Mouse (Mus musculus) testis, postnatal 10 days (tissue): Measurements from ENCODE around the gene Hinfp.
"Not testable (repeated sequence)": the region's sequence is repeated elsewhere in the genome, so short reads cannot be mapped to it uniquely, and the experiment has no call there.

Experiments used
- DNase-seq: peaks from one replicate; pipeline ENCODE4 v3.0.0; 2021; ENCODE audit warnings: low spot score

Gene Hinfp

DNA sequence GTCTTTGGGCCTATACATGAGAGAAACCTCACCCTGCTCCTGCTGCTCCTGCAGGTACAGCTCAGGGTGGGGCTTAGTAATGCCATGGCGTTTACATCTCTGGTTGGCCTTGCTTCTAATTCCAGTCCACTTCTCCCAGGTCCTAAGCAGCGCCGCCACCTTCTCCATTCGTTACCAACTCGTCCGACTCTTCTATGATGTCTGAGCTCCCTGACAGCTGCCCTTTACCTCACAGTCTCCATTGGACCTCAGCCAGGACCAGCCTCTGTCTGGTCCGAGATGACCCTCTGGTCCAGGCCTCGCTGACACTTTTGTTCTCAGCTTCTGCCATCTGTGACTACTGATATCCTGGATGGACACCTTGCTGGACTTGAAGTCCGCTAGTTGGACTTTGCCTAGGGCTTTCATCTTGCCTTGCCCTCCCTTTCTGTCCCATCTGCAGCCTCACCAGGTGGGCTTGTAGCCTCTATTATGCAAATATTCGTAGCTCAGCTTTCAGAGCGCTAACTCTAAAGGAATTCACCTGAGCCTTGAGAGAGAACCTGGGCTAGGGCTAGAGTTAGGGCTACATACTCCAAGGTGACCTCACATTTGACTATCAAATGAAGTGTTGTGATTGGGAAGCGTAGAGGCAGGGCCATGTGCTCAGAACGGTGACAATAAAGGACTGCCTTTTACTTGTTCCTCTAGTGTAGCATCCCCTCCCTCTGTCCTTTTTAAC lies 27.6 kb upstream of the Hinfp start:
- no peak for DNase-seq

DNA sequence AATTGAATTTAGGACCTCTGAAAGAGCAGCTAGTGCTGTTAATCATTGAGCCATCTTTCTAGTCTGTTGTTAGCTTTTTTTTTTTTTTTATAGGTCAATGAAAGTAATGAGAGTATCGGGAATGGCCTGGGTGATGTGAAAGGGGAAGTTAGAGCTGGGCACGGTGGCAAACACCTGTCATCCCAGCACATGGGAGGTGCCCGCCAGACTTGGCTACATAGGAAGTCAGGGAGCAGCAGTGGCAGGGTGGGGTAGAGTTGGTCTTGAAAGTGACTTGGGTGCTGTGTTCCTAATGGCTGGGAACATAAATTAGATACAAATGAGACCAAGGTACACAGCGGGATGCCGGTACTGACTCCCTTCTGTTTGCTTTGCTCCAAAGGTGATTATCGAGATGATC lies 25.3 kb upstream of the Hinfp start:
- no peak for DNase-seq

DNA sequence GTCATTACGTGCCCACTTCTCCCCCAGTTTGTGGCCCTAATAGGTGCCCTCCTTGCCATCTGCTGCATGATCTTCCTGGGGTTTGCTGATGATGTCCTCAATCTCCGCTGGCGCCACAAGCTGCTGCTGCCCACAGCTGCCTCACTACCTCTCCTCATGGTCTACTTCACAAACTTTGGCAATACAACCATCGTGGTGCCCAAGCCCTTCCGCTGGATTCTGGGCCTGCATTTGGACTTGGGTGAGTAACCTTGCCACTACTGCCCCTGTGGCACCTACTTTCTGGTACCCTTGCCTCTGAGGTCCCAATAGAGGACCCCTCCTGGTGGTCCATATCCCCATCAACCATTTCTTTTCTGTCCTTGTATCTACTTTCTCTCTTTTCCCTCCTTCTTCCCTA lies 22.5 kb upstream of the Hinfp start:
- DNase-seq: no peak

DNA sequence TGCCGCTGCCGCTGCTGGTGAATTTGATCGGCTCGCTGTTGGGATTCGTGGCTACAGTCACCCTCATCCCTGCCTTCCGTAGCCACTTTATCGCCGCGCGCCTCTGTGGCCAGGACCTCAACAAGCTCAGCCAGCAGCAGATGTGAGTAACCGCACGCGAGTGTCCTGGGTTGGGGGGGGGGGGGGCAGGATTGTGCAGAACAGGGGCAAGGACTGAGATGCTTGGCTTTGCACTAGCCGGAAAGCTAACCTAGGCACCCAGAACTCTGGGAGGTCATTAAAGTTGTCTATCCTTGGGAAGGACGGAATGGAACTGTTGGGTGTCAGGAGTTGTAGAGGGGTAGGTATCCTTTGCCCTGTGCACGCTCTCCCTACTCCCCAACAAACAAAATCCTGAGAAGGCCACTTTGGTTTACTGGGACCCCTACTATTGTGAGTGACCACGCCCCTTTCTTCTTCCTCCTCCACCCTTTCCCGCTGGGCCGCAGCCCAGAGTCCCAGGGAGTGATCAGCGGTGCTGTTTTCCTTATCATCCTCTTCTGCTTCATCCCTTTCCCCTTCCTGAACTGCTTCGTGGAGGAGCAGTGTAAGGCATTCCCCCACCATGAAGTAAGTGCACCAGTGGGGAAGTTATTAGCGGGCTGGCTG lies 21.7 kb upstream of the Hinfp start:
- DNase-seq: no peak

DNA sequence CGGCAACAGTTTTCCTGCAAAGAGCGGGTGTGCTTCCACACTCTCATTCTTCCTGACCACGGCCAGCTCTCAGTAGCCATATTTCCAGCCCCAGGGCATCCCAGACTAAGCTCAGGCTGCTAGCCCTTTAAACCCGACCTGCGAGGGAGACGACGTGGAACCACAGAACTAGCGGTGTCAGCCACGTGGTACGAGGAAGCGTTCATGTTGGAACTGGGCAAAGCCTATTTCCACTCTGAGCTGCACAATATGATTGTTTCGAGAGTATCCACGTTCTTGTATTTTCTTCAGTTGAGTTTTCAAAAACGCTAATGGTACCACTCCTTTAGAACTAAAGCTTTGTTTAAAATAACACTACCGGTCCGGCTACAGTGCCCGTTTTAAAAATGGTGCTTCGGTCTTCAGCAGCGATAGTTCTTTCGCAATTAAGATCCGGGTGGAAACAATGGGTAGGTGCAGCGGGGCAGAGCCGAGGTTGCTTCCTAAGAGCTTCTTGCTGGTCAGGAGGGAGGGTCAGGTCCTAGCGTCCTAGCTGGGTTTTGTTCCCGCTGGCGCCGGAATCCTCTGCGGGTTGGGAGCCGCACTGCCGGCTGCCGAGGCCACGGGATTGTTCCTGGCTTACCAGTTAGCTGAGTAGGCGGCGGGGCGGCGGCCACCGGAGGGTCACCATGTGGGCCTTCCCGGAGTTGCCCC lies 21.0 kb upstream of the Hinfp start:
- peak; percentile 77 for DNase-seq

DNA sequence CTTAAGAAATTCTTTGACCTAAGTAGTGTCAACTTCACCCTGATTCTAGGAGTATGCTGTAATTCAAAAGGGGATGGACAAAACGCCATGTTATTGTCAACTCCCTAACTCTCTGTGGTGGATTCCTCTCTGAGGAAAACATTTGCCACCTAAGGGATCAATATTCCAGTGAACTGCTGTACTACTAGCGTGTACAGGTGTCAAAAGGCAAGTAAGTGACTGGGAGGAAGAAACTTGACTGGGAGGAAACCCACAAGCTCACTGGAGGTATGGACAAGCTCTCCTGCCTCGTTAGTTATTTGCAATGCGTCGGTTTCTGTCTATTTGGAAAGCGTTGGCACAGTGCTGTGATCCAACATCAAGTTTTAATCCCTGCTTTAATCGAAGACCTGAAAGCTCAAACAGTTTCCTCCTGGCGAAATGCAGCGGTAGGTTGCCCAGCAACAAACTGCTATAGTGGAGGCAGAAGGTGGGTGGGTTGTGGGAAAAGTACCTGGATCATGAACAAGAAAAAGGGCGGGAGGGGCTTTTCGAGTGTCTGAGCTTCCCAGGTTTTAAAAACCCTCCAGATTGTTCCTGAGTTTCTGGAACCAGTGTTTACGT lies 20.4 kb upstream of the Hinfp start, which contains the start of gene Dpagt1:
Gene Dpagt1 (plus strand): TSS at position 252 of the 603 bp plus-strand sequence.
- no peak for DNase-seq

DNA sequence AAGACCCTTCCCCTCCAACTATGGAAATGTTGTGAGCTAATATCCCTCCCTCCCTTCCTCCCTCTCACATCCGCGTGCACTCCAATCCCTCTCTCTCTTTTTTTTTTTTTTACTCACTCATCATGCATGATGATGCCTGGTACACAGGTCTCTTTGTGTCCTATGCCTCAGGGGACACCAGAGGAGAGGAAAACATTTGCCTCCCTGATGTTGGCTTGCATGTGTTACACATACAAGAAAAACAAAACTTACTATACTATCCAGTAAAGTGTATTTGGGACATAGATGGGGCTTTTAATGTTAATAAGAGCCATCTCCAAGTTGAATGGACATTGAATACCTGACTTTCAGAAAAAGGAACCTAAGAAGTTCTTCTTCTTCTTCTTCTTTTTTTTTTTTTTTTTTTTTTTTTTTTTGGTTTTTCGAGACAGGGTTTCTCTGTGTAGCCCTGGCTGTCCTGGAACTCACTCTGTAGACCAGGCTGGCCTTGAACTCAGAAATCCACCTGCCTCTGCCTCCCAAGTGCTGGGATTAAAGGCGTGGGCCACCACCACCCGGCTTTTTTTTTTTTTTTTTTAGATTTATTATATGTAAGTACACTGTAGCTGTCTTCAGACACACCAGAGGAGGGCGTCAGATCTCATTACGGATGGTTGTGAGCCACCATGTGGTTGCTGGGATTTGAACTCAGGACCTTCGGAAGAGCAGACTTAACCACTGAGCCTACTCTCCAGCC lies 19.7 kb upstream of the Hinfp start:
- DNase-seq: not testable (repeated sequence)

DNA sequence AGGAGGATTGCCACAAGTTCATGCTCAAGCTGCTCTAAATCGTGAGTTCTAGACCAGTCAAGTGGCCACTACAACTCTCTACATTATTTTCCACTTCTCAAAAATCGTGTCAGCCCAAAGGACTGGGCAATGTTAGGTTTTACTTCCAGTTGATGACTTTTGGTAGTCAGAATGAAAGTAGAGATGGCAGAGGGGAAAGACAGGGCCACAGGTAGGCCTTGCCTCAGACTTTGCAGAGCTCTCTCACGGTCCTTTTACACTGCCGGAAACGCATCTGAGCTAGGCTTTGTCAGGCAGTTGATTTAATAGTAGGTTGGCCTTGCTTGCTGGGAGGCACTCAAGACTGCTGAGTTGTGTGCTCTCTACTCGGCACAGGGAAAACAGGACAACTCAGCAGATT lies 18.7 kb upstream of the Hinfp start:
- no peak for DNase-seq

DNA sequence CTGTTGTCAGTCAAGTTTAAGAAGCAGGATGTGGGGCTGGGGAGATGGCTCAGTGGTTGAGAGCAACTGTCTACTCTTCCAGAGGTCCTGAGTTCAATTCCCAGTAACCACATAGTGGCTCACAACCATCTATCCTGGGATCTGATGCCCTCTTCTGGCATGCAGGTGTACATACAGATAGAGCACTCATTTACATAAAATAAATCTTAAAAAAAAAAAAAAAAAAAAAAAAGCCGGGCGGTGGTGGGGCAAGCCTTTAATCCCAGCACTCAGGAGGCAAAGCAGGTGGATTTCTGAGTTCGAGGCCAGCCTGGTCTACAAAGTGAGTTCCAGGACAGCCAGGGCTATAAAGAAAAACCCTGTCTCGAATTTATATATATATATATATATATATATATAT lies 18.2 kb upstream of the Hinfp start:
- not testable (repeated sequence) for DNase-seq

DNA sequence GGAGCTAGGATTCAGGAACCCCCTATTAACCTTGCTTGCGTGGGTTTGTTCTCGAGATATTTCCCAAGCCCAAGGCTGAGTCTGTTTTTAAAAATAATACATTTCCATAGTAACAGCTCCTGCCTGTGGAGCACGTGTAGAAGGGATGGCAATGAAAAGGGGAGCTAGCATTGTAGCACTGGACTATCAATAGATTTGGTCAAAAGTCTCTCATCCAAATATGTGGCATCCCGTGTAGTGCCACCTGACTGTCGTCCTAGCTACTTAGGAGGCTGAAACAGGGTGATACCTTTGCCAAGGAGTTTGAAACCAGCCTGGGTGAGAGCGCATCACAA lies 15.3 kb upstream of the Hinfp start:
- DNase-seq: no peak

DNA sequence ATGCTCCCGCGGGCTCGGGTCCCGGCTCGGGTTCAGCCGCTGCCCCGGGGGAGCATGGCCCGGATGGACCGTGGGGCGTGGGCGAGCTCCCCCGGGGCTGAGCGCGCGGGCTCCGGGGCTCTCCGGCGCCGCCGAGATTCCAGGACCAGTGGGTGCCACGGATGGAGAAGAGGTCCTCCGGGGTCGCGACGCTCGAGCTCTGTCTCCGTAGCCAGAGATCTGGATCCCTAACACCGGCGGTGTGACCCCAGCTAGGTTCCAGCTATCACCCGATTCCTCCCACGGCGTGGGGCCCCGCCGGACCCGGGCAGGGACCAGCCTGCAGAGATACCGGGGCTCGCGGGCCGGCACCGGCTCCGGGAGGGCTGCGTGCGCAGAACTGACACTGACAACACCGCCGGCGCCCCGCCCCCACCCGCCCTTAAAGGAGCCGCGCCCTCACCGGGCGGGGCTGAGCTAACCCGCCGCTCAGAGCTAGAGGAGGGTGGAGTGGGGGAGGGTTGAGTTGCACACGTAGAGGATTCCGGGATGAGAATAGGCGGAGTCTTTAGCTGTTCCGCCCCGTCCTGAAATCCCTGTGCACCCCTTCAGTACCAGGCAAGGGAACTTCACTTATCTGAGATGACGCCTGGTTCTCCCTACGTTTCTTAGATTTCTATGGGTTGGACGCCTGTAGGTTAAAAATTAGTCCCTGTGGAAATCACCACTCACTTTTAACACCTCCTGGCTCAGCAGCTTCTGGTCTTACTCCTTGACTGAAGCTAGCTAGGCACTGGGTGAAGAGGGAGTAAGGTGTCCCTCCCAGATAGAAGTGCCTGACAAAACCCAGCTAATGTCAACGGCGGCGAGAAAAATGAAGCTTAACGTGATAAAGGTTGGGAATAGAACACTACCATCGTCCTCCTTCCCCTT lies 14.7 kb upstream of the Hinfp start, which contains the start of gene C2cd2l:
Gene C2cd2l (minus strand): TSS at position 399 of the 912 bp plus-strand sequence.
- DNase-seq: peak; percentile 89

DNA sequence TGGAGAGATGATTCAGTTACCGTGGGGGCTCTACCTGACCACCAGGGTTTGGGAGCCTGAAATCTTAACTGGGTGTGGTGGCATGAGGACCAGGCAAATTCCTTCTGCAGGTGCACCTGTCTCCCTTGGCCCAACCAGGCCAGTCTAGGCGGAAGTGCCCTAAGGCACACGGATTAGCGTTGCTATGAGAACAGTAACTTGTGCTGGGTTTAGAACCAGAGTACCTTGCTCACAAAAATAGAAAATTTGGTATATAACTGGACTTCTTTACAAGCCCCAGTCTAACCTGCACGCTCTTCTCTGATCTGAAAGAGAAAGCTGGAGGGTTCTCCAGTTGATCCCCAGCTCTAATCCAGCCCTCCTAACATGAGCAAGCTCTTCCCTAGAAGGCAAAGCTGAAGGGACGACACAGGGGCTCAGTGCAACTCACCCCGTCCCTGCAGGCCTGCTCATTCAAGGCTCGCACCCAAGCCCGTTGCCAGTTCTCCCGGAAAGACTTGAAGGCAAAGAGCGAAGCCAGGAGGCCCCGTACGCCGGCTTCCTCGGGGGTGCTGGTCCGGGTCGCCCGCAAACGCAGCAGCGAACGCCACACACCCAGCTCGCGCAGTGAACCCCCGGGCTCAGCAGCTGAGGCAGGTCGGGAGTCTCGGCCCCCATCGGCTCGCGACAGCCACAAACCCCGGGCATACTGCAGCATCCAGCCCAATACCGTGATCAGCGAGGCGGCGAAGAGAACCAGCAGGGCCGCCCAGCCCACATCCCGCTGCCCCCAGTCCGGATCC lies 13.8 kb upstream of the Hinfp start:
- DNase-seq: peak; percentile 61

DNA sequence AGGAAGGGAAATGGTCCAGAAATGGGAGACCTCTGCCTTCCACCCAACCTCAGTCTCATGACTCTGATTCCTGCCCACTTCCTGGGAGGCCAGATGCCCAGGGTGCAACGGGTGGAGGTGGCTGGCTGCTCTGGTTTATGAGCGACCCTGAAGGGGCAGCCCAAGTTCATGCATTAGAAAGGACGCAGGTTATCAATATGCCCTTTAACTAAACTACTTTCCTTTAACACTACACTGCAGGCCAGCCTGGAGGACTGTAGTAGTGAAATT lies 13.3 kb upstream of the Hinfp start:
- DNase-seq: no peak

DNA sequence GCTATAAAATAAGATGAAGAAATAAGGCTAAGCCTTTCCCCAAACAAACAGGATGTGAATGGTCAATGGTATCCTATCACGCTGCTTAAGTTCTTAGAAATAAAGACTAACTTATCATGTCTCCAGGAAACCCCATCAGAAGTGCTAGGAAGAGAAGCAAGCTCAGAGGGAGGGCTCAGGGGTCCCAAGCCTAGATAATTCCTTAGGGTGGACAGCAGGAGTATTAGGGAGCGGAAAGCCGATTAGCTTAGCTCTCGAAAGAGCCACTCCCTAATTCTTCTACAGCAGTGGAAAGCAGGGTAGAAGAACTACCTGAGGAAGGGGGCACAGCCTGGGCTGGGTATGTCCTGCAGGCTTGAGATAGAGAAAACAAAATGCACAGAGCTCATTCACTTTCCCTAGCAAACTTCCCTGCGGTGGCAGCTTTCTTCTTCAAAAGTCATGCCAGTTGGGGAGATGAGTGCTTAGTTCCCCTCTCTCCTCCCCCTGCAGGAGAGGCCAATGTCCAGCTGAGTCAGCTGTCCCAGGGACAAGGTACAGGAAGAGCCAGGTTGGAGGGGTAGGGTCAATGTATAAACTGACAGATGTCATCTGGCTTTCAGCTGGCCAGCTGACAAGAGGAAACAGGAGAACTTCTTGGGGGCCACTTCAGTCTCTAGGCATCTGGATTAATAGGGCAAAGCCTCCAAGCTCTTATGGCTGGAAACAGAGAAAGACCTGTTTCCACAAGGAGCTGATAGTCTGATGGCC lies 12.8 kb upstream of the Hinfp start:
- no peak for DNase-seq

DNA sequence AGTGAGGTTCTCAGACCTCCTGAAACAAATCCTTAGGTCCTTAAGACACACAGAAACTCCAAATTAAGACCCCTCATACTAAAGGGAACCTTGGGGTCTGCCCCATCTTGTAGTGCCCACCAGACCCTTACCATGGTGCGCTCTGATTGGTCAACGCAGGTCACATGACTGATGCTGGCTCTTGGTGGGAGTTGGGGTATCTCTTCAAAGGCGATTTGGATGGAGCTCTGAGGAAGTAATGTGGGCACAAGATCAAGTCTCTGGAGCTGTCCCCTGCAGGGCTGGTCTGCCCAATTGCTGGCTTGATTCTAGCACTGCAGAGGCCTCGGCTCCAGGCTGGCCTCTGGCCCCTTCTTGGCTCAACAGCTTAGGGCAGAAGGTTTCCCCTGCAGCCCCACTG lies 12.0 kb upstream of the Hinfp start:
- no peak for DNase-seq

DNA sequence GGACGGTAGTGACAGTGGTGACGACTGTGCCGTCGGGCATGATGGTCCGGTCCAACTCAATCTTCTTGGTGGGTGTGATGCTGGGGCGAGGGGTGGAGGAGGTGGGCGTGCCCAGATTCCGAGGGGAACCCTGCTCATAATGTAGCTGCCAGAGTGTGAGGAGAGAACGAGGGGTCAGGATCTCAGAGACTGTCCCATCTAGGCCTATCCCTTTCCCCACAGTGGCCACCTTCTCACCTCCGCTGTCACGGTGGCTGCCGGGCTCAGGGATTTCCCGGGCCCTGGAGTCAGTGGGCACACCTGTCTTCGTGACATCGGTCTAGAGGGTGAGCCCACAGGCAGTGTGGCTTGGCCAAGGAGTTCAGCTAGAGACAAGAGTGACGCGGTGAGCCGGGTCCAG lies 9.4 kb upstream of the Hinfp start:
- DNase-seq: no peak

DNA sequence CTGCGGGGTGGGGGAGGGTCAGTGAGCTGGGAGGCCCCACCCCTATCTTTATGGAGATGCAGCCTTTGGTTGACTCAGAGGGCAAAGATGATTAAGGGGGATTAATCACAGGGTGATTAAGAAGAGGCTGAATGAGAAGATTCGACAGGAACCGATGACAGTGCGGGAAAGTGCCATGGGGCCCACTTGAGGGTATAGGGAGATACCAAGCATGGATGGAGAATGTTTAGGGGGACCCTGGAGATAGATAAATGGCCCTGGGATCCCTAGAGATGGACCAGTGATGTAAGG lies 8.7 kb upstream of the Hinfp start:
- DNase-seq: no peak

DNA sequence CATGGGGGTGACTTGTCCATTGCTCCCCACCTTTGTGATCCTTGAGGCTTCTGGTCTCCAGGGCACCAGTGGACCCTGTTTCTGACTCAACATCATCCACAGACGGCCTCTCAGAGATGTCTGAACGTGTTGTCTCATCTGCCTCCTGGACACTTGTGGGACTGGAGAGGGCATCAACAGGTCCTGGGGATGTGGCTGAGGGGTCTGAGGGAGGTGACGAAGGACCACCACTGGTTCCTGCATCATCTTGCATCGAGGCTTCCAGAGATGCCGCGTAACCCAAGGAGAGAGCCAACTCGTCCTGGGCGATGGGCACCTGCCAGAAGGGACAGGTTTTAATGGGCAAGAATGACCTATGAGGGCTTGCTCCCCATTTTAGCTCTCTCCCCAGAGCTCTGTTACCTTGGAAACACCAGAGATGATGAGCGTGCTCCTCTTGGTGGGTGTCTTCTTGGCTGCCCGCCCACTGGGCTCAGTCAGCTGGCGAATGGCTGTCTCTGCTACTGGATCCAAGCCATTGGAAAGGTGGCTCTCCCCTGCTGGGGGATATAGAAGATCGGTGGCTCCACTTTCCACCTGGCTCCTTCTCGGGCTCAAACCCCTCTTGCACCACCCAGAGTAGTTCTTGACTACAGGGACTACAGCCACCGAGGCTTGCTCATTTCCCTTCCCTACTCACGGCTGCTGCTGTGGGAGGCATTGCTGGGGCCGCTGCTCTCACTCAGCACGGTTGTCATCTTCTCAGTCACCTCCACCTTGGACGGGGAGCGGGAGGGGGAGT lies 8.2 kb upstream of the Hinfp start:
- no peak for DNase-seq
